Mouse (Mus musculus) kidney, postnatal 36 days (tissue): Measurements from ENCODE around the gene Scamp2.

Source experiments
- DNase-seq, 2 experiments: peaks; one replicate each; pipeline ENCODE4 v3.0.0; 2021 to 2022; ENCODE audit warnings: mixed read lengths in 2 of 2

Gene Scamp2

DNA sequence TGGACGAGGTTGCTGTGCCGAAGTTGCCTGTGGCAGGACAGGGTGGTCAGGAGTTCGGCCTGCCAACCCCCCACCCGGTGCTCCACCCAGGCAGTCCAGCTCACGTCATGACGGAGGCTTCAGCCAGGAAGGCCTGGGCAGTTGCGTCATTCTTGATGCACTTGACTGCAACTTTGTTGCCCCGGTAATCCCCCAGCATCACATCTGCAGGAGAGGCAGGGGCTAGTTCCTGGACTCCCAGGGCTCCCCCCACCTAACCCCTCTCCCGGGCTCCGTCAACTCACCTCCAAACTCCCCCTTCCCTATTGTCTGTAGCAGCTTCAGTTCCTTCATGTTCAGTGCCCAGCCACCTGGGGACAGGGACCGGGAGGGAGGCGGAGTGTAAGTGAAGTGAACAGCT is 68.0 kb downstream of the Scamp2 start:
- no peak for DNase-seq

DNA sequence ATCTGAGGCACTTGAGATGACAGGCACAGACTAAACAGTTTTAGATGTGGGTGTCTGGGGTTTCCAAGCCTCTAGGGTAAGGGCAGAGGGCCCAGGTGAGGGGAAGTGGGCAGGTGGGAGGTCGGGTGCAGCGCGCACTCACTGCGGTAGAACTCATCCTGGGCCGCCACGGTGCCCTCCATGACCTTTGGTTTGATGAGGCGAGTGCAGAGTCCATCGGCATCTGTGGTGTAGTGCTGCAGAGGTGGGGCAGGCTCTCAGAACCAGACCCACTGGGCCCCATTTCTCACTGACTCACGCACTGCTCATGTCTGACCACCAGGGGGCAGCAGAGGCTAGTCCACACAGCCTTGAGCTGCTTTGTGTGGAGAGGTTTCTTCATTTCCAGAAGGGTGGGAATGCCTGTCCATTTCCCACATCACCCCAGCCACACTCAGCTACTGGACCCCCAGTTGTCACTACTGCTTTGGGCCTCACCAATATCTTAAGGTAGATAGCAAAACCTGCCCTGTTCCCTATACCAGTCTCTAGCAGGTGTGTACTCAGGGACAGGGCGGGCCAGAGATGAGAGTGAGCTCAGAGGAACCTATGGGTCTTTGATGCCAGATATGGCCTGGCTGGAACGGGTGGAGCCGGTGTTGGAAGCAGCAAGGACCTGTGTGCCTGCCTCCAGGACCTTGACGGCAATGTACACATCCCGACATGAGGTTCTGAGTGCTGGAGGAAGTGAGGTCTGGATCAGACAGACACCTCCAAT is 68.6 kb downstream of the Scamp2 start:
- DNase-seq: peak; percentile 65 to 87

DNA sequence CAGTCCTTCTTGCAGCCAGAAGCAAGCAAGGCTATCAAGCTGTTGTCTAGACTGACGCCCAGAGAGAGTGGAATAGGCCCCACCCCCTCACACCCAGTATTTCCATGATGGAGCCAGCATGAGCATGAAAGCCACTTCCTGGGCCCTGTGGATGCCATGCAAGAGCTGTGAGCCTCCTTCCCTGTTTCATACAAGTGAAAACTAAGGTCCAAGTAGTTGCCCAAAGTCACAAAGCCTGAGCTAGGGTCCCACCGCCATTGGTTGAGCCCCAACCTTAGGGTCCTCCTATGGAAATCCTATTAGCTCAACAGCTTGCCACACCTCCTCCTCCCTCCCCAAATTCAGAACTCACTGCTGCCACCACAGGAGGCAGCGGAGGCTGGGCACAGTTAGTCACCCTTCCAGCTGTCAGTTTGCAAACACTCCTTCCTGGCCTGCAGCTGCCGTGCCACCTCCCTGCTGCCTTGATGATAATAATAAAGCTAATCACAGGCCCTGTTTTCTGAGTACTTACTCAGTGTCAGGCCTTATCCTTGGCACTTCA is 72.8 kb downstream of the Scamp2 start:
- DNase-seq: no peak

DNA sequence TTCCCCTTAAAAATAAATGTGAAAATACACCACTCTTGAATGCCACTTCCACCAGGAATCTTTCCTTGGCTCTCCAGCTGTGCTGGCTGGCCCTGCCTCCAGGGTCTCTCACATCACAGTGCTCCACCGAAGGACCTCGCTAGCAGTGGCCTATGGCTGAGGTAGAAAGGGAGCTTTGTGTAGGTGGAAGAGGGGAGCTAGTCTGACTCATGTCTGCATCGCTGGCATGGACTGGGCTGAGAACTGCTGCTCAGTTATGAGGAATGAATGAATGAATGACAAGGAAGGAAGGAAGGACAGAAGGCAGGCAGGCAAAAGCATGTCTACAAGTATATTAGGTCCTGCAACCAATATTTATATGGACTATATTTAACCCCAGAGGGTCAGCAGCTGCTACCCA is 76.5 kb downstream of the Scamp2 start:
- no peak for DNase-seq

DNA sequence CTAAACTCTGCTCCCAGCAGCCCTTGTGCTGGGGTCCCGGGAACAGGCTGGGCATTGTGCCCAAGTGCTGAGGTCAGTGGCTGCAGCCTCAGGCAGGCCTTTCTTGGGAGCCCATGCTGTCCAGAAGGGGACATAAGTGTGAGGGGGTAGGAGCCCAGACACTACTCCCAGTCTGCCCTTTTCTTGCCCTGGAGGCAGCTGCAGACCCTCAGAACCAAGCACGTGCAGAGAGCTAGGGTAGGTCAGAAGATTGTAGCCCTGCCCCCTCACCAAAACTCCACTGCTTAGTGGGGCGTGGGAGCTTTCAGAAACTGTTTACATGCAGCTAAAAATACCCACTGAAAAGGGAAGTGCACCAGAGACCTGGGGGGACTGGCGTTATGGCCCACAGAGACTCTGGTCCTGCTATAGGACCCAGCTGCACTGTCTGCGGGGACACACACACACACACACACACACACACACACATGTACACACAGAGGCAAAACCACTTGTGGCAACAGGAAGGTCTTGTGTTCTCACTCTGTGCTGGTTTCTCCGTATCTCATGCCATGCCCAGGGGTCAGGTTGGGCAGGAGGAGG is 77.1 kb downstream of the Scamp2 start:
- peak; percentile 84 to 86 for DNase-seq
